Mouse (Mus musculus) ES-CJ7 (cell line): ENCODE data around the gene Olfr91.
"Not testable (repeated sequence)": the region's sequence is repeated elsewhere in the genome, so short reads cannot be mapped to it uniquely, and the experiment has no call there.

Experiments used
- DNase-seq: peaks from one replicate; pipeline ENCODE4 v3.0.0; 2011; ENCODE audit warnings: low read depth, low spot score

Olfr91 gene

DNA sequence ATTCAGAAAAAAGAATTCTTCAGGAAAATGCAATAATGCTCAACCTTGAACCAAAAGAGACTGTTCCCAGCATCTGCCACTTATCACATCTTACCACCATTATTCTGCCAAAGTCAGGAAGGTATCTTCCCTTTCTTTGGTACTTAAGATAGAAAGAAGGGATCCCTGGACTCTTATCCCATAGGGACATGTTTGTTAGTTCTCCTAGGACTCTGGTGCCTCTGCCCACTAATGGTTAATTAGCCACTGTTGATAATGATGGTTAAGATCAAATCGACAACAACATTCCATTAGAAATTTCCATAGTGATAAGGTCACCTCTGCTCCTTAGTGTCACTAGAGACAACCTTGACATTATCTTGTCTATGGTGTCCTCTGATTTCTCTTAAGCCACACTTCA is at the start of gene Olfr91:
TSS of gene Olfr91 (minus strand) at position 101 of the 400 bp plus-strand sequence.
- no peak for DNase-seq

DNA sequence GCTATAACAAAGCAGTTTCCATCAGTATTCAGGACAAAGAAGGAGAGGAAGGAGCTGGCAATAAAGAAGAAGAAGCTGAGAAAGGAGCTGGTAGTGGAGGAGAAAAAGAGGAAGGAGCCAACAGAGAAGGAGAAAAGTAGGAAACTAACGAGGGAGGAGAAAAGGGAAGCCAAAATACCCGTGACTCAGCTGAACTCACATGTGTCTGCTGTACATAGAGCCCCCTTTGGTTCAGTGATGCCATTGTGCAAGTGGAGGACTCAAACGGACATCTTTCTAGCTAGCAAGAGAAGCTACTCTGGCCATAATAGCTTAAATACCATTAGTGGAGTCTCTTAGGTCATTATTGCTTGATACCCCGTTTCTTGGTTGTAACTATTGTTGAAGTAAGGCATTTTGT is 33.3 kb upstream of the Olfr91 start:
- DNase-seq = not testable (repeated sequence)

DNA sequence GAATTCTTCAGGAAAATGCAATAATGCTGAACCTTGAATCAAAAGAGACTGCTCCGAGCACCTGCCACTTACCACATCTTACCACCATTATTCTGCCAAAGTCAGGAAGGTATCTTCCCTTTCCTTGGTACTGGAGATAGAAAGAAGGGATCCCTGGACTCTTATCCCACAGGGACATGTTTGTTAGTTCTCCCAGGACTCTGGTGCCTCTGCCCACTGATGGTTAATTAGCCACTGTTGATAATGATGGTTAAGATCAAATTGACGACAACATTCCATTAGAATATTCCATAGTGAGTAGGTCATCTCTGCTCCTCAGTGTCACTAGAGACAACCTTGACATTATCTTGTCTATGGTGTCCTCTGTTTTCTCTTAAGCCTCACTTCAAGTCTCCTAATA is 21.9 kb upstream of the Olfr91 start, which contains the start of gene Olfr92:
TSS of gene Olfr92 (minus strand) at position 101 of the 400 bp plus-strand sequence.
- DNase-seq = no peak

DNA sequence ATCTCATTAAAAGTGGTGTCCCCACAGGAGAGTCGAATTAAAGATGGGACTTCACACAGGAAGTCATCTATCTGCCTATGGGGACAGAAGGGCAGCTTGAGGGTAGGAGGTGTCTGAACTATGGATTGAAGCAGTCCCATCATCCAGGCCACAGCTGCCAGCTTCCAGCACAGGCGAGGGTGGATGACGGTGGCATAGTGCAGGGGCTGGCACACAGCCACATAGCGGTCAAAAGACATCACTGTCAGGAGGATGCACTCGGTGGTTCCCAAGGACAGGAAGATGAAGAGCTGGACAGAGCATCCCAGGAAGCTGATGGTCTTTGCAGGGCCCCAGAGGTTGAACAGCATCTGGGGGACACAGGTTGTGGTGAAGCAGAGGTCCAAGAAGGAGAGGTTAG is 4.8 kb downstream of the Olfr91 start:
- DNase-seq = no peak

DNA sequence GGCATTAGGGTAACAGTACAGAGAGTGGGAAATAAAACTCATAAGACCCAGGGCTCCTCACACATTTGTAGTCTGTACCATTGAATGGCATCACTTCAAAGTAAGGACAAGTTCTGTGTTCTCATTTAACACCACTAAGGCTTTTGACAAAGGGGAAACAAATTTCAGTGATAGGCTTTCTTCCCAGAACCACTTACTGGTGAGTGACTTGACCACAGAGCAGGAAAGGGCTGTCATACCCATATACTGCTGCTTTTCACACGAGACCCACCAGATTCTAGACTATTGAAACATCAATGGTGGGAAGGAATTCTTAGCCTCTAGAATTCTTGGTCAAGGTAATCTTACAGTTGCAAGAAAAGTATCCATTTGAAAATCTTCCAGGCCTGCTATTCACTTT is 5.9 kb downstream of the Olfr91 start:
- DNase-seq = no peak

DNA sequence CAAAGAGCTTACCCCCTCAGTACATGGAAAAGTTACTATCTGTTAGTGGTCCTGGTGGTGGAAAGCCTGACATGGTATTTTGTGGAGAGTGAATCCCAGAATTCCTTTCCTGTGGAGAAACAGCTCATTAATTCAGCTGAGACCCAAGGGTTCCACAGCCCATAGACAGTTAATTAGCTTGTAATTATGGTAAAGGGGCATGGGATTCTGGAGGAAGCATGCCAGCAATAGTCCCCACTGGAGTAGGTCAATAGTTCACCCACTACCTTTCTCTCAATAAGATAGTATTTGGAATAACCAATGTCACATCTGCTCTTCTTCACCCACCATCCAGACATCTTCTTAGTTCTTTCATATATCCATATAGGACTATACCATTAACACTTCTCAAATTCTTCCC is 9.7 kb downstream of the Olfr91 start, which contains the start of gene Olfr90:
TSS of gene Olfr90 (minus strand) at position 101 of the 400 bp plus-strand sequence.
- no peak for DNase-seq

DNA sequence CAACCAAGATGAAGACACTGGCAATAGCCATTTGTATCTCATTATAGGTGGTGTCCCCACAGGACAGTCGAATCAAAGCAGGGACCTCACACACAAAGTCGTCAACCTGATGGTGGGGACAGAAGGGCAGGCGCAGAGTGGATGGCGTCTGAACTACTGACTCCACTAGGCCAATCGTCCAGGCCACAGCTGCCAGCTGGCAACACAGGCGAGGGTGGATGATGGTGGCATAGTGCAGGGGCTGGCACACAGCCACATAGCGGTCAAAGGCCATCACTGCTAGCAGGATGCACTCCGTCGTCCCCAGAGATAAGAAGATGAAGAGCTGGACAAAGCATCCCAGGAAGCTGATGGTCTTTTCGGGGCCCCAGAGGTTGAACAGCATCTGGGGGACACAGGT is 12.5 kb downstream of the Olfr91 start:
- no peak for DNase-seq

DNA sequence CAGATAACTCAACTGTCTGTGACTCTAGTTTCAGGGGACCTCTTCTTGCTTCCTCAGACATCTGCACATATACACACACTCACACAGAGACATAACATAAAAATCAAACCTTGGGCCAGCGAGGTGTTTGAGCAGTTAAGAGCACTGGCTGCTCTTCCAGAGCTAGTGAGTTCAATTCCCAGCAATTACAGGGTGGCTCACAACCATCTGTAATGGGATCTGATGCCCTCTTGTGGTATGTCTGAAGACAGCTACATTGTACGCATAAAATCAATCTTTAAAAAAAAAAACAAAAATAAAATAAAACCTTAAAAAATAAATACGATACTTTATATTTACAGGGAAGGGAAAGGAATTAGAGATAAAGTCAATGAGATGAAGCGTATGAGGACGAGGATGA is 13.4 kb downstream of the Olfr91 start:
- peak; percentile 54 for DNase-seq

DNA sequence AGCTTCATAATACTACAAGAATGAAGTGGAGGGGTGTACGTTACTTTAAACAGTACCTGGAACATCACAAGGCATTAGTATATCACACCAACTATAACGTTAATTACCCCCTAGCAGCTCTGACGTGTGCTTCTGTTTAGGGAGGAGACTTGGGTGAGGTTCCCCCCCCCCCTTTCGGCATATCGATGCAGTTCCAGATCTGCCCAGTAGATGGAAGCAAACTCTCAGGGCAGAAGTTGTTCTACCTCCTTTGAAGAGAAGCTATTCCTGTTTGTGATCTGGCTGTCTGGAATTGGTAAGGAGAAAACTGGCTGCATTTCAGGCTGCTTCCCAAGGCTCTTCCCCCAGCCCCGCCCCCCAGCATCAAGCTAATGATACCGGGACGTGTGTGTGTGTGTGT is 14.8 kb downstream of the Olfr91 start:
- DNase-seq = peak; percentile 84

DNA sequence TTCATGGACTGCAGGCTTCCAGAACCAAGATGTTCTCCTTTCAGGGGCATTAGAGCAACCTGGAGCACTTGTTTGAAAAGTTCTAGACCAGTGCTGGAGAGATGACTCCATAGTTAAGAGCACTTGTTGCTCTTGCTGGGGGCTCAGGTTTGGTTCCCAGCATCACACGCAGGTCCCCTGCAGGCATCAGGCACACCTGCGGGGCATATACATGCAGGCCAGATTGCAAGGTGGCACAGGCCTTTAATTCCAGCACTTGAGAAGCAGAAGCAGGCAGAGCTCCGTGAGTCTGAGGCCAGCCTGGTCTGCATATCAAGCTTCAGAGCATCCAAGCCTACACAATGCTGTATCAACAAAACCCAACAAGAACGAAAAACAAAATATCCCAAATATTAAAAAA is 16.4 kb downstream of the Olfr91 start:
- DNase-seq = no peak

DNA sequence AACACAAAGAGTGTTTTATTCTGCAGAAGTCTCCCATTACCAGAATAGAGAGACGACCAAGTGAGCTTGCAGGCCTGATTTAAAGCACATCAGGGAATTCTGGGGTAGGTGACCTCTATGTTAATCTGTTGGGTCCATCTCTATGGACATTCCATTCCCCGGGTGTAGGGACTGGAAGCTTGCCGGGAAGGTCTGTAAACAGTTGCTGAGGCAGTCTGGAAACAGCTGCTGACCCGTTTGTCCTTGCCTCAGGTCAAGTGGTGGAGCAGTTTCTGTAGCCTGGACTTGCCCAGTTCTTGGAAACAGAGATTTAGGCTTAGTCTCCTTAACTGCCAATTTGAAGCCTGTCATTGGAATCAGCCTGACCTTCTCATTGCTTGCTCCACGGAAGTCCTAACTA is 18.0 kb downstream of the Olfr91 start:
- peak; percentile 82 for DNase-seq

DNA sequence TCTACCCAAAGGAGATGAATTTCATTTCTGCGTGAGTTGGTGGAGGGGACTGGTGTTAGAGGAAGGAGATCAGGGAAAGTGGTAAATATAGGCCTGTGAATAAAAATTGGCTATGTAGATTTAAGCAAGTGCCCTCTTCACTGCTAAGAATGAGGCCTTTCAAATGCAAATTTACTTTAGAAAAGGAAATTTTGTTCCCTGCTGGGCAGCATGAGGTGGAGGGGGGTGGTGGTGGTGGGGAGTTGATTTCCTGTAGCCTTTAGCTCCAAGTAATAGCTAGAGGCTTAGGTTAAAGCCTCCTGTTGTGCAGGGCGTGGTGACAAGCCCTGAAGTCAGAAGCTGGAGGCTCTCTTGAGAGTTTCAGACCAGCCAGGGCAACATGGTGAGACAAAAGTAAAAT is 19.1 kb downstream of the Olfr91 start:
- DNase-seq = peak; percentile 96

DNA sequence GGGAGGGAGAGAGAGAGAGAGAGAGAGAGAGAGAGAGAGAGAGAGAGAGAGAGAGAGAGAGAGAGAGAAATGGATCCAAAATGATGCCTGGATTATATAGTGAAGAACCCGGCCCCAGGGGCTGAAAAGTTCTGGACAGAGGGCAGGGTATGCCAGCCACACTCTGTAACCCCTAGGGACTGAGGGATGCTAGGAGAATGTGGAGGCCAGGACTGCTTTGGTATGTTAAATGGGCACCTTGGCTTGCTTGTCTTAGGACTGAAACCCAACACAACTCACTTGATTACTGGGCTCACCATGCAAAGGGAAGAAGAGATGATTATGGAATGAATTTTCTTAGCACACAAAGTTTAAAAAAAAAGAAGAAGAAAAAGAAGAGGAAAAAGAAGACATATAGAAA is 19.9 kb downstream of the Olfr91 start:
- DNase-seq = peak; percentile 88

DNA sequence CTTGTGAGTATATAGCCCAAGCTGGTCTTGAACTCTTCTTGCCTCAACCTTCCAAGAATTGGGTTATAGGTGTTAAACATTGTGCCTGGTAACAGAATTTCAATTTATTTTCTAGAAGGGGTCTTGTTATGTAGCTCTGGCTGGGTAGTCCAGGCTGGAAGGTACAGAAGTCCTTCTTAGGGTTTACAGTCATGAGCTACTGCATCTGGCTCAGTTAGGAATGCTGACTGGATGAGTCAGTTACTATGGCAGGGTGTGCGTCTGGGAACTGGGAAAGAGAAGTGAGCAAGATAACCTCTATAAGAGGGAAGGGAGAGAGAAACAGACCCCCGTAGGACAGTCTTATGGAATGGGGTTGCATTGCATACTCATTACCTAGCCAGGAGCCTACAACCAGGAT is 22.3 kb downstream of the Olfr91 start:
- DNase-seq = no peak

DNA sequence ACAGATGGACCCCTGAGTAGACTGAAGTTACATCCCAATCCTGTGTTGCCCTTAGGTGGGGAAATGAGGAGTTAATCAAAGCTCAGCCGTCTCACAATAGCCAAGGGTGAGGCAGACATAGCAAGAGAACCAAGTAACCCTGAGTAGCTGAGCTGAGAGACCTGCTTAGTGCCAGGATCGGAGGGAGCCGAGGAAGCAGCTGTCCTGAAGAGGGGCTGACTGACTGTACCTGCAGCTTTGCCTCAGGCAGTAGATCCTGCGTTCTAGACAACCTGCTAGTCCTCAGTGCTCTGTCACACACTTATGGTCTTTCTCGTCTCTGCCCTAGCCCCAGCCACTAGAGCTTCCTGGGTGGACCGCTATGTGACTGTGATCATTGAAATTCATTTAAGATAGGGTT is 22.9 kb downstream of the Olfr91 start:
- no peak for DNase-seq

DNA sequence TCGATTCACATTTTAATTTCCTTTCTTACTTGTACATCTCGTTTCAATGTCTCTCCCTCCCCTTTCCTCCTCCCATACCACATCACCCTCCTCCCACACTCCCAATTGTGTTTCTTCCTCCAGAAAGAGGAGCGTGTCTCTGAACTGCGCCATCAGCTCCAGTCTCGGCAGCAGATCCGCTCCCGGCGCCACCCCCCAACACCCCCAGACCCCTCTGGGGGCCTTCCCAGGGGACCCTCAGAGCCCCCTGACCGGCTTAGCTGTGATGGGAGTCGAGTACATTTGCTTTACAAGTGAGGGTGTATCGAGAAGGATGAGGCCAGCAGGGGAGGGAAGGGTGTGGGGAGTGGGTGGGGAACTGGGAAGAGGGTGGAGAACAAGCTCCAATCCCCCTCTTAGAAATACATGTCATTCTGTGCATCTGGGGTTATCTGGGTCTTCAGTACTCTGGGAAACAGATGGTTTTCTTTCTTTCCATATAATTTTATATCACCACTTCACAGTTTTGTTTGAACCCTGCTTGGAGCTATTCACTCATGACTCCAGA is 25.3 kb downstream of the Olfr91 start:
- DNase-seq = peak; percentile 70

DNA sequence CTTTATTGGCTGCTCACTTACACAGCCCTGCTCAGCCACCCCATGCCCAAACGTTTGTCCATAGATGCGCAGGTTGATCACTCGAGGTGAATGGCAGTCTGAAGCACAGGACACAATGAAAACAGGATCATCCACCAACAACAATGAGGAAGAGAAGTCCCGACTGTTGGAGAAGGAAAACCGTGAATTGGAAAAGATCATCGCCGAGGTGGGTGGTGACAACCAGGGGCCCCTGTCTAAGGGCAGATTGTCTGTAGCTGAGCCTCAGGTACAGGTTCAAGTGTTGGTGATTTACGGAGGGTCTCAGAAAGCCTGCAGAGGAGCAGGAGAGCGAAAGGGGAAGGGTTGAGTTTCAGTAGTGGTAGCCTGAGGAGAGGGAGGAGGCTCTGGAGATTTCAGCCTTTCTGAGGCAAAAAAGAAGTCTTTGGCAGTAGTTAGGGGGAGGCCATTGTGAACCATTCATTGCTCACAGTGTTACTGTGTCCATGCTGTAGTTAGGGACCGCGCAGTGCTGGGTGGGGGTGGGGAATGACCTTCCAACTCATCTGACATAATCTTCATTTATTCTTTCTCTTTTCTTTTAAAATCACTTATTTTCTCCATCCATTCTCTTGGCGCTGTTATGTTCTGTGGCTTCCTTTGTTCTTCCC is 25.9 kb downstream of the Olfr91 start:
- DNase-seq = peak; percentile 56

DNA sequence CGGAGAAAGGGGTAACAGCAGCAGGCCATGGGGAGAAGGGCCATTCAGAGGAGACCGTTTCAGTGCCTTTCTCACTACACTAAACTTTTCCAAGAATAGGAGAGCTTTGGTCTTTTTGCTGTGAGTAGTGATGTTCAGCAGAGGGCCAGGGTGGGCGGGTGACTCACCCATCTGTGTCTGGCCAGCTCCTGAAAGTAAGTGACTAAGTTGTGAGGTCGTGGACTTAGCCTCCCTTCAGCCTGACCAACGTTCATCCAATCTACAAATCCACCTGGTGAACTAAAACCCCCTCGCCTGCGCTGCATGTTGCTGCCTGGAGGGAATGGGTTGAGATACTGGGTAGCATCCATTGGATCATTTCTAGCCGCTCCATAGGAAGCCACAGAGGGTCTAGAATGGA is 28.0 kb downstream of the Olfr91 start:
- no peak for DNase-seq

DNA sequence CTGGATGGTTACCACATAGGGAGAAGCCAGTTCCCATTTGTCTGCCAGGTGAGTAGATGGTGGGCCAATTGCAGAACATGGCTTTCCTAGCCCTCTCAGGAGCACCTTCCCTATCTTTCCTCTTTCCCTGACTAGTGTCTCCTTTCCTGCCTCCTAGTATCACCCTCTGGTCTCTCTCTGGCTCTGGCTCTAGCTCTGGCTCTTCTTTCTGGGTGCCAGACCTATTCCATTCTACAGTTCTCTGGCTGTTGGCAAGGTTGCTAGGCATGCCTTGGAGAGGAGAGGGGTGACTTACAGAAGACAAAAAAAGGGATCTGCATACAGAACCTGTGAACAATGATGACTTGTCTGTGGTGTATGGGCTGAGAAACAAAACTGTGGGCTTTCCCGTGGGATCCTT is 30.2 kb downstream of the Olfr91 start:
- DNase-seq = no peak

DNA sequence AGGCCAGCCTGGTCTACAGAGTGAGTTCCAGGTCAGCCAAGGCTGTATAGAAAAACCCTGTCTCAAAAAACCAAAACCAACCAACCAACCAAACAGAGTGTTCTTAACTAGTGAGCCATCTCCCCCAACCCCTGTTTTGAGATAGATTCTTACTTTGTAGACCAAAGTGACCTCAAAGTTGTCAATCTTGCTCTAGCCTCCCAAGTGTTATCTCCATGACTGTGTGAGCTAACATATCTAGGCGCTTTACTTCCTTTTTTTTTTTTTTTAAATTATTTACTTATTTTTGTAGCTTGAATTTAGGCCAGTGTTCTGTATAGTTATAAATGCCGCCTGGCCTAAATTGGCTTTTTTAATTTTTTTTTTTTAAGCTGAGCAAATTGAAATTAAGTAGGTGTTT is 32.1 kb downstream of the Olfr91 start:
- no peak for DNase-seq

DNA sequence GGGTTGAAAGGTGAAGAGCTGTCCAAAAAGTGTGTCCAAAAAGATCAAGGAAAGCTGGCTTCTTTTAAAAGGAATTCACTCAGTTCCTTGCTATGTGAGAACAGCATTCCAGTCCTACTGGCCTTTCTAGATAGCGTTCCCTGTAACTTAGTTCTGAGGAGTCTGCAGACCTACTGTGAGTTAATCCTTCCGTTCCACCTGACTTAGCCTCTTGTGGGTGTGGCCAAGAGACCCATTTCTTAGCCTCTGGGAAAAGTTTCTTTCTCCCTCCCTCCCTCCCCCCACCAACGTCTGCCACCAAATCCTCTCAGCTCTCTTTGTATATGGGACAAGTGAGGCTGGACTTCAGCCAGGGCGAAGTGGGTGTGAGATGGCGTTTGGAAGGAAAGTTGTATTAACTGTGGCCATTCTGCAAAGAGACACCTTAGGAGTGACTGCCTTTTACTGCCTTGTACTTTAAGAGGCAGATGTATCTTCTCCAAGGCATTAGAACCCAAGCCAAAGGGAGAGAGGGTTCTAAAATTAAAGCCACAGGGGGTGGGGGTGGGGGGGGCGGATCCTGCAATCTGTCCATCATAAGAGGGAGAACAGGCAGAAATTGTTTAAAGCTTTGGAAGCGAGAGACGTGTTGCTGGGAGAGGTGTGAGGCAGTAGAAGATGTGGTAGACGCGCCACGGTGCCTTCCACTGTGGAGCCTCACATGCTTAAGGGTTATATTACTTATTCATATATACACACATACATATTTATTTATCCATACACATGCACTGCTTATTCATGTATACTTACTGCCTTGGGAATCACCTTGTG is 34.2 kb downstream of the Olfr91 start:
- no peak for DNase-seq

DNA sequence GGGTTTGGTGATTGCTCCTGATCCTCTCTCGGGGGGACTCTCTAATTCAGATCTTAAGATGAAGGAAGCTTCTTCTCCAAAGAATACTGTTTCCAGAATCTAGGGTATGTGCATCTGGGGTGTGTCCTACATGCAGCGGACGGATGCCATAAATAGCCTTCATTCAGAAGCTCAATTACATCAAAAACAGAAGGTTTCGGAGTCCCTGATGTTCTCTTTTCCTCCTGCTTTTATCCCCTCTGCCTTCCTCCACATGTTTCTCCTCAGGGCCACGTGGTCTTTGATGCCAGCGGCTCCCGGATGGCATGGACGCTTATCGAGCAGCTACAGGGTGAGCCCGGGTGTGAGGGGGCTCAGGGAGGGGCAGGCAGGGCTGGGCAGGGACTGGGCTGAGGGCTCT is 35.0 kb downstream of the Olfr91 start:
- DNase-seq = no peak

DNA sequence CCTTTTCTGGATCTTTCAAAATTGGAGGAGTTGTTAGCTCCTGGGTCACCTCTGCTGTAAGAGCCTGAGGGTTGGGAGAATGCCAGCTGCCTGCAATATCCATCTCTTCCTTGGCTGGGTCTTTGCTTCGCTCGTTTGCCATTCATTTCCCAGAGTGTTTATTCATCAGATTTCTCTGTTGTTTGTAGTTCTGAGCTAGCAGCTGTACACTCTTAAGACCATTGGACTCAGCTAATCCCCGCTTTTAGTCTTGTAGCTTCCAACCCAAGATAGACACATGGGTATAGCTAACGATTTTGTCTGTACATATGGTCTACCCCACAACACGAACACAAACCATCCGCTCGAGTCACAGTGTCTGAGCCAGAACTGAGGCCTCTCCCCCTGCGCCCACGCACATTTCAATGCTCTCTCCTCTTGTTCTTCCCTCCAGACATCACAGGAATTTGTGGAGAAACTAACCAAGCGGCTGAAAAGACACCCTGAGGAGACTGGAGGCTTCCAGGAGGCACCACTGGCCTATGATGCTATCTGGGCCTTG is 35.9 kb downstream of the Olfr91 start:
- no peak for DNase-seq
